Mouse (Mus musculus) midbrain, embryonic 13.5 days (tissue): ENCODE data around the gene Cipc. TPM values are rescaled to one million over a fixed set of nuclear protein-coding genes. Genes with fewer than 3 reads are reported as not detected.

Source experiments
- ATAC-seq: fragments of 200-750 bp; cut with Nextera tagmentation; 2 replicates; pipeline ENCODE4 v1.8.0; 2017; ENCODE audit warnings: mild to moderate bottlenecking, moderate TSS enrichment, moderate library complexity
- H3K27ac ChIP-seq: fragments of 300-500 bp; sonication (generic); 2 replicates; pipeline ENCODE4 v1.5.1; 2015; ENCODE audit warnings: inconsistent platforms, mild to moderate bottlenecking, moderate library complexity
- H3K27me3 ChIP-seq: fragments of 300-500 bp; sonication (generic); 2 replicates; pipeline ENCODE4 v1.6.1; 2015; ENCODE audit warnings: mild to moderate bottlenecking, inconsistent platforms
- H3K36me3 ChIP-seq: fragments of 300-500 bp; sonication (generic); 2 replicates; pipeline ENCODE4 v1.6.1; 2015; ENCODE audit warnings: mild to moderate bottlenecking, inconsistent platforms
- H3K4me1 ChIP-seq: fragments of 300-500 bp; sonication (generic); replicated peaks from 2 replicates; pipeline ENCODE4 v1.6.1; 2015; ENCODE audit warnings: inconsistent platforms
- H3K4me2 ChIP-seq: fragments of 300-500 bp; sonication (generic); replicated peaks from 2 replicates; pipeline ENCODE4 v1.6.1; 2015; ENCODE audit warnings: moderate library complexity, mild to moderate bottlenecking, inconsistent platforms
- H3K4me3 ChIP-seq: fragments of 300-500 bp; sonication (generic); replicated peaks from 2 replicates; pipeline ENCODE4 v1.5.1; 2015; ENCODE audit warnings: mild to moderate bottlenecking, inconsistent platforms
- H3K9ac ChIP-seq: fragments of 300-500 bp; sonication (generic); replicated peaks from 2 replicates; pipeline ENCODE4 v1.6.1; 2015; ENCODE audit warnings: mild to moderate bottlenecking, inconsistent platforms
- H3K9me3 ChIP-seq: fragments of 300-500 bp; sonication (generic); 2 replicates; pipeline ENCODE4 v1.6.1; 2016; ENCODE audit warnings: mild to moderate bottlenecking, inconsistent platforms
- WGBS: fragments of 180-500 bp; shearing (Covaris S2); methylation state at CpG from one replicate; pipeline ENCODE4 v1.1.7; 2015; 5-methylcytosine and 5-hydroxymethylcytosine counted together
- polyA plus RNA-seq: library from polyadenylated mRNA; unstranded; fragments of >200 nt; fragmentation: Nextera tagmentation; extraction: Ambion mirVana; gene quantifications from 2 replicates; pipeline ENCODE4 v1.2.1, GENCODE M21; 2015

The Cipc gene
- polyA plus RNA-seq, 1 experiment from 2014 or later, result 51.2 TPM

- Histone ChIP-seq H3K4me1 (peaks cover 24% of the 10 kb centered on the region), H3K4me3 (no peak overlapping the region), H3K9ac (no peak overlapping the region), H3K4me2 (no peak overlapping the region), H3K36me3 (no peaks in the 10 kb centered on the region), H3K27me3 (0 out of 2 replicates have a peak, but pooled peaks cover 7% of the 10 kb centered on the region), H3K9me3 (no peaks in the 10 kb centered on the region), H3K27ac (no peak overlapping the region)
- 87% methylated on average over 8 of the region's 8 CpGs for WGBS
- no peak for ATAC-seq
Observed at GRCm38 (mm10) chr12:86935692-86936282, 11.1 kb upstream of the Cipc start.

DNA sequence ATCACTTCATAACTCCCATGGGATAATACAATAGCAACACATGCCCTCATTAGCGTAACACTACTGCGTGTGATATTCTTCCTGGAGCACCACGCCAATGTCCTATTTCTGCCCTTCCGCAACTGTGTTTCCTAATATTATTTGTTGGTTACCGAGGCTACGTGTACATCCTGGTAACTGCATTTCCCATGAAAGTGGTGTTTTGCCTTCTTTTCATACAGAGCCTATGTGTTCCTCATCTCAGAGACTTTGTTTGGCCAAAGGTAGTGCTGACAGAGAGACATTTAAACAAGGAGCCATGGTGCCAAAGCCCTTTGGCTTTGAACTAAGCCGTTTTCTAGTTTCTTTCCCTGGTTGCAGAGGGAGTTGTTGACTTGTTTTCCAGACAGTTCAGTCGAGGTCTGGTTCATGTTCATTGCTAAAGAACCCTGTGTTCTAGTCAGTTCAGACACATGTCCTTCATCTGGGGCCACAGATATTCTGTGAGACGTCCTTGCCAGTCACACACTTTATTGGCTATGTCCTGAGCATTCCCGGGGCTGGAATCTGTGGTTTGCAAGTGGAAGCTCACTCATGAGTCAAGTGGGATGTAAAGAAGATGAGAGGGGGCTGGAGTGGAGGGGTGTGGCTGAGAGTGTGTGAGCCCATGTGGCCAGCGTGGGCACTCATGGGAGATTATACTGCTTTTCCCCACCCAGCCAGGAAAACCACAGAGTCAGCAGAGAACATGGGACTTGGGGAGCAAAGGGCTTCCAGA is 10.1 kb upstream of the Cipc start:
- 85% methylated on average over 11 of the region's 11 CpGs for WGBS
- Histone ChIP-seq H3K27me3 (0 out of 2 replicates have a peak, but pooled peaks cover 7% of the 10 kb centered on the region), H3K36me3 (no peaks in the 10 kb centered on the region), H3K27ac (no peak overlapping the region), H3K9me3 (no peaks in the 10 kb centered on the region), H3K4me2 (no peak overlapping the region), H3K9ac (no peak overlapping the region), H3K4me1 (peaks cover 29% of the 10 kb centered on the region), H3K4me3 (no peak overlapping the region)
- ATAC-seq, result no peak

GRCm38 (mm10) chr12:86938571-86938970 is 8.3 kb upstream of the Cipc start:
- H3K27ac ChIP-seq, result no peak overlapping the region
- H3K36me3 ChIP-seq, result no peaks in the 10 kb centered on the region
- H3K9me3 ChIP-seq, result no peaks in the 10 kb centered on the region
- H3K27me3 ChIP-seq, result 0 out of 2 replicates have a peak, but pooled peaks cover 3% of the 10 kb centered on the region
- no peak for ATAC-seq
- H3K4me2 ChIP-seq, result no peak overlapping the region
- peaks cover 33% of the 10 kb centered on the region for H3K4me1 ChIP-seq
- no peak overlapping the region for H3K4me3 ChIP-seq
- 73% methylated on average over 9 of the region's 9 CpGs for WGBS
- H3K9ac ChIP-seq, result no peak overlapping the region

DNA sequence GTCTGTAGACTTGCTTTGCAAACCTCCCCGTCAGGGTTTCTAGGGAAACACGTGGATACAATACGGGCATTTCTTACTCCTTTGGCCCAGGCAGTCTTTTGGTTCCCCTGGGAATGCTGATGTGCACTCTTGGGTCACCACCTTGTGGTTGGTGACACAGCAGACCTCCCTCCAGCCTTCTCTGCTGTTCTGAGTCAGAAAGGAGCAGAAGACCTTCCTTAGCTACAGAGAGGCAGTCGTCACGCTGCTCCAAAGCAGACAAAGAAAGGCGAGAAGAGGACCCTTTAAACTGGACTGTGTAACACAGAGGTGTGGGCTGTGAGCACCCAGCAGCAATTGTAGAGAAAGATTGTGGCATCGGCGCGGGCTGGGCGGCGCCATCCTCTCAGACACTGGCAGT is 5.7 kb upstream of the Cipc start:
- no peaks in the 10 kb centered on the region for H3K36me3 ChIP-seq
- peak overlapping the region; percentile 52 for H3K9ac ChIP-seq
- H3K4me3 ChIP-seq, result no peak overlapping the region
- no peaks in the 10 kb centered on the region for H3K27me3 ChIP-seq
- peaks cover 48% of the 10 kb centered on the region for H3K4me1 ChIP-seq
- H3K9me3 ChIP-seq, result no peaks in the 10 kb centered on the region
- 9% methylated on average over 11 of the region's 11 CpGs for WGBS
- peak overlapping the region; percentile 97 for H3K27ac ChIP-seq
- peak overlapping the region; percentile 36 for H3K4me2 ChIP-seq
- peak; percentile 56 for ATAC-seq

DNA sequence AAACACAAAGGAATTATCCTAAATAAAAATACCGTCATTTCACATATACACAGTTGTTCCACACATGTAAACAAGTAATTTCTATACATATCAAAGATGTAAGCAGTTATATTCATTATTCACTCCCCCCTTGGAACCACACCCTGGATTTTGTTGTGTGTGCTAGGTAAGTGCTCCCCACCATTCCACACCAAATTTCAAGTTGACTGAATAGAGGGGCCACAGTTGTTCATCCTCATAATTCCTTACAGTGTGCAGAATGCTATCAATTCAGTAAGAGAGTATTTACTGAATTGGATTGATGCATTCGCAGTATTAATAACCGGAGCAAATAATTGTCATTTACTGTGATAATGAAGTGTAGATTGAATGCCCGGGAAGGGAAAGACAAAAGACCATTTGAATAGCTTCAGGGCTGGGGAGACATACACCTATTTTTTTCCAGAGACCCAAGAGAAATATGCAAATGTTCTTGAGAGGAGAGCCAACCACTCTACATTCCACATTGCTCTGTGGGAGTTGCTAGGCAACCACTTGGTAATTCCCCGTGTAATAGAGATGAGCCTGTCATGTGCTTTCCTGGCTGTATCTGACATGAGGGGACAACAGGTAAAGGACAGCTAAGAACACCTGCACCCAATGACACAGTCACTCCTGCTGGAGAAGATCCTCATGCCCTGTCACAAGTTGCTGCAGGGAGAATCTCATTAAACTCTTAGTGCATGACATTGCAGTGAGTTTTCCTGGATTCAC is 4.9 kb upstream of the Cipc start:
- peak; percentile 79 for ATAC-seq
- Histone ChIP-seq H3K4me3 (no peak overlapping the region), H3K4me2 (peak overlapping the region; percentile 39), H3K27ac (peak overlapping the region; percentile 97), H3K27me3 (no peaks in the 10 kb centered on the region), H3K4me1 (peaks cover 51% of the 10 kb centered on the region), H3K36me3 (no peaks in the 10 kb centered on the region), H3K9me3 (no peaks in the 10 kb centered on the region), H3K9ac (0 out of 2 replicates have a peak overlapping the region, but pooled peaks have one; percentile 32)
- 10% methylated on average over 5 of the region's 5 CpGs for WGBS

DNA sequence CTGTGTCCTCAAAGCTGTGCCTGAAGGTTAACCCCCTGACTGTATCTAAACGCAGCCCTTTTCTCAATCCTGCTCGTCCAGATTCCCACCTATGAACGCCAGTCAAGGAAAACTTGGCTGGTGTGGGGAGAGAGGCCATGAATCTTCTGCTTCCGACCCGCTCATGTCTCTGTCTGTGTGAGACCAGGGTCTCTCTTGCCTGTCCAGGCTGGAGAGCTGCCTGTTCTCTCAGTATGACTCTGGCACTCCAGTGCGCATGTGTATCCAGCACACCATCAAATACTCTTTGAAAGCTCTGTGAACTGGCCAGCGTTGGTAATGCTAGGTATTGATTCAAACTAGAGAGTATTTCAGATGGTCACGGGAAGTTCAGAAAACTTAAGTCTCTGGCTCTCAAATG is 3.4 kb upstream of the Cipc start:
- WGBS, result 91% methylated on average over 8 of the region's 8 CpGs
- no peak for ATAC-seq
- H3K4me1 ChIP-seq, result peaks cover 59% of the 10 kb centered on the region

GRCm38 (mm10) chr12:86945126-86945525 is 1.7 kb upstream of the Cipc start:
- Histone ChIP-seq H3K9ac (peak overlapping the region; percentile 52; the same call in 1 of the 2 replicates), H3K27ac (peak overlapping the region; percentile 56; the same call in 1 of the 2 replicates), H3K4me3 (no peak overlapping the region), H3K4me1 (peaks cover 76% of the 10 kb centered on the region), H3K36me3 (no peaks in the 10 kb centered on the region), H3K27me3 (no peaks in the 10 kb centered on the region), H3K4me2 (0 out of 2 replicates have a peak overlapping the region, but pooled peaks have one; percentile 22), H3K9me3 (no peaks in the 10 kb centered on the region)
- no peak for ATAC-seq
- WGBS, result 2% methylated on average over 4 of the region's 4 CpGs

More for the DNA sequence above, 3.4 kb upstream of the Cipc start:
- Histone ChIP-seq H3K36me3 (no peaks in the 10 kb centered on the region), H3K9me3 (no peaks in the 10 kb centered on the region), H3K4me2 (no peak overlapping the region), H3K9ac (no peak overlapping the region), H3K4me3 (no peak overlapping the region), H3K27me3 (no peaks in the 10 kb centered on the region), H3K27ac (peak overlapping the region; percentile 97)

- Histone ChIP-seq H3K4me2 (peak overlapping the region; percentile 90), H3K27ac (peak overlapping the region; percentile 100), H3K4me3 (peak overlapping the region; percentile 68), H3K9me3 (no peaks in the 10 kb centered on the region), H3K4me1 (peaks cover 70% of the 10 kb centered on the region), H3K9ac (peak overlapping the region; percentile 96), H3K36me3 (no peaks in the 10 kb centered on the region), H3K27me3 (no peaks in the 10 kb centered on the region)
- no peak for ATAC-seq
- WGBS, result under 1% methylated on average over 17 of the region's 17 CpGs
Observed at GRCm38 (mm10) chr12:86946301-86946781, 502 bp upstream of the Cipc start.

DNA sequence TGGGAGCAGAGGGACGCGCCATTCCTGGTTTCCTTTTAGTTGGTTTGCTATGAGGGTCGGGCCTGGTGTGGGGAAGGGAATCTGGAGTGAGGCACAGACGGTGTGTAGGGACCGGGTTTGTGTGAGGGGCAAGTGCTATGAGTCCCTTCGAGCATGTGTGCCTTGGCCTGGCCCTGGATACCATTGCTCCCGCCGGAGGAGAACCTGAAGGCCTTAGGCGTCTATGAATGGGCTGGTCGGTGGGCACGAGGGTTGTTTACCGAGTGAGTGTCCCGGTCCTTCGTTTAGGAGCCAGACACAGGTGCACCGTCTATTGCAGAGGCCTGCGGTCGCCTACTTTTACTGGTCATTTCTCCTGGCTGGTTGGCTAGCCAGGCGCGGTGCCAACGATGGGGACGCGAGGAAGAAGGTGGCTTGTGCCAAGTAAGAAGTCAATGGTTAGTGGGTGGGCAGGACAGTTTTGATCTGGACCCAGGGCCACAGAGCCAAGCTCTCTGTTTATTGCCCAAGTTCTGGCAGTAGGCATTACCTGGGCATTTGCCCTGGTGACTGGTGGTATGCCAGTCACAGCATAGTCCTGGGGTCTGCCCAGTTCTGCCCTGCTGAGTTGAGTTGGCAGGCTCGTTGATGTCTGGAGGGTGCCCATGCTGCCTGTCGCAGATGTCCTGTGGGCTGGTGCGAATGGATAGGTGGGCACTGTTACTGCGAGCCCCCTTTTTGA is 998 bp downstream of the Cipc start:
- Histone ChIP-seq H3K27me3 (no peaks in the 10 kb centered on the region), H3K4me2 (peak overlapping the region; percentile 90), H3K36me3 (peaks cover 5% of the 10 kb centered on the region; the same call in 1 of the 2 replicates), H3K4me3 (peak overlapping the region; percentile 68), H3K27ac (peak overlapping the region; percentile 100), H3K4me1 (peaks cover 67% of the 10 kb centered on the region), H3K9me3 (no peaks in the 10 kb centered on the region), H3K9ac (peak overlapping the region; percentile 80)
- WGBS, result 21% methylated on average over 26 of the region's 26 CpGs
- peak; percentile 70 for ATAC-seq

DNA sequence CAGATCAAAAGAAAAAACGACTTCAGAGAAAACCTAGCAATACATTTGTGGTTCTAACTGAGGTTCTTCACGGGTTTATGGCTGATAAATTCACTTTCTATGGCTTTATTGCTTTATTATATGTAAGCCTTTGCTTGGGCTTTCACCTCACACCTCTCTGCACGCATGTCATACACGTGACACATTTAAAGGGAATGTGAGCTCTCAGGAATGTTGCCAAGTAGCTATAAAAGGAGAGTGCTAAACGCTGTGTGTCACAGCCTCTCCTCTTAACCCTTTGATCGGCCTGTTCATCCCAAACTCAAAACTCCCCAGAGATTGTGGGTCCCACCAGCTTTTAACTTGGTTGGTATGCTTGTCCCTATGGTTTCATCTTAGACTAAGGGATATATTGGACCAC is 1.8 kb downstream of the Cipc start:
- peak overlapping the region; percentile 68 for H3K4me3 ChIP-seq
- WGBS, result 77% methylated on average over 6 of the region's 6 CpGs
- H3K4me2 ChIP-seq, result peak overlapping the region; percentile 90
- no peak for ATAC-seq
- H3K27ac ChIP-seq, result no peak overlapping the region
- H3K27me3 ChIP-seq, result no peaks in the 10 kb centered on the region
- H3K9ac ChIP-seq, result peak overlapping the region; percentile 28
- H3K36me3 ChIP-seq, result peaks cover 12% of the 10 kb centered on the region
- peaks cover 61% of the 10 kb centered on the region for H3K4me1 ChIP-seq
- no peaks in the 10 kb centered on the region for H3K9me3 ChIP-seq

DNA sequence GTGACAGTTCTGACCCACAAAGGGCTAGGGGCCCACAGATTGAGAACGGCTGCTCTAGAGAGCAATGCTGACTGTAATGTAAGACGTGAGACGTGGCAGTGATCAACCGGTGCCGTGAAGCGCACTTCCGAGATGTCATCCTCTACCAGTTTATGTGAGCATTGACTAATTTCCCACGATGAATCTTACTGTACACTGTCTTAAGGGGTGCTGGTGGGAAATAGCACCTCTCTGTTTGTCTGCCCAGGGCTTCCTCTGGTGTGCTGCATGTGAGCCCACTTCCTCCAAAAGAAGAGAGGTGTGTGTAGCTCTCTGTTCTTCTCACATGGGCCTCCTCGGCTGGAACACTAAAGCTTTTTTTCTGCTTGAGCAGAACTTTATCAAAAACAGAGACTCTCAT is 2.7 kb downstream of the Cipc start:
- H3K27ac ChIP-seq, result no peak overlapping the region
- H3K4me2 ChIP-seq, result no peak overlapping the region; the same call in 1 of the 2 replicates

More for the DNA sequence above, 2.7 kb downstream of the Cipc start:
- Histone ChIP-seq H3K27me3 (no peaks in the 10 kb centered on the region), H3K4me1 (peaks cover 61% of the 10 kb centered on the region), H3K4me3 (no peak overlapping the region), H3K36me3 (peaks cover 18% of the 10 kb centered on the region), H3K9me3 (no peaks in the 10 kb centered on the region), H3K9ac (0 out of 2 replicates have a peak overlapping the region, but pooled peaks have one; percentile 56)
- 89% methylated on average over 9 of the region's 9 CpGs for WGBS
- no peak for ATAC-seq
